Mouse (Mus musculus) CH12.LX (cell line): ENCODE measurements around the gene 4930519G04Rik. TPM values are rescaled to one million over a fixed set of nuclear protein-coding genes. Genes with fewer than 3 reads are reported as not detected.

Experiments used
- DNase-seq: peaks from one replicate; pipeline ENCODE4 v3.0.0-alpha.2; 2013; ENCODE audit errors: extremely low read depth
- H3K27ac ChIP-seq: 2 replicates; pipeline ENCODE4 v1.5.1; 2012; ENCODE audit warnings: low read depth, mild to moderate bottlenecking, control low read depth, moderate library complexity; ENCODE audit not compliant: insufficient read depth
- H3K27me3 ChIP-seq: replicated peaks from 2 replicates; pipeline ENCODE3; 2012; ENCODE audit warnings: inconsistent platforms
- H3K36me3 ChIP-seq, 2 experiments: replicated peaks in 1 of 2; 2 replicates each; pipeline versions ENCODE3 to v1.6.1; 2012; ENCODE audit warnings: inconsistent platforms in 1 of 2, low read length in 1 of 2, mild to moderate bottlenecking in 1 of 2, mixed read lengths in 1 of 2, moderate library complexity in 1 of 2; ENCODE audit not compliant: control insufficient read depth in 1 of 2, insufficient read depth in 1 of 2
- H3K4me1 ChIP-seq, 2 experiments: 2 replicates each; pipeline ENCODE4 v1.6.1; 2012; ENCODE audit warnings: inconsistent platforms in 1 of 2, moderate library complexity in 1 of 2; ENCODE audit not compliant: insufficient read depth in 2 of 2, control insufficient read depth in 1 of 2
- H3K4me2 ChIP-seq: 2 replicates; pipeline ENCODE4 v1.6.1; 2012; ENCODE audit warnings: low read depth, mild to moderate bottlenecking, control low read depth; ENCODE audit not compliant: poor library complexity, insufficient read depth, severe bottlenecking
- H3K4me3 ChIP-seq, 3 experiments: fragments of 150-350 bp in 1 of 3; sonication (generic) in 1 of 3; replicated peaks in 1 of 3; 2 replicates each; pipeline versions ENCODE3 to v1.5.1; 2011 to 2012; ENCODE audit warnings: low read depth in 2 of 3, low read length in 2 of 3, mild to moderate bottlenecking in 2 of 3, moderate library complexity in 2 of 3, control low read depth in 1 of 3, improper control_type of control experiment in 1 of 3, inconsistent platforms in 1 of 3, mixed read lengths in 1 of 3; ENCODE audit not compliant: poor library complexity in 1 of 3
- H3K79me2 ChIP-seq: replicated peaks from 2 replicates; pipeline ENCODE4 v1.6.1; 2012; ENCODE audit warnings: mild to moderate bottlenecking, moderate library complexity; ENCODE audit not compliant: control insufficient read depth, poor library complexity, insufficient read depth, severe bottlenecking; ENCODE audit errors: extremely low read depth
- H3K9ac ChIP-seq: 2 replicates; pipeline ENCODE4 v1.6.1; 2012; ENCODE audit warnings: low read depth, mild to moderate bottlenecking, control low read depth, moderate library complexity; ENCODE audit not compliant: insufficient read depth
- H3K9me3 ChIP-seq: replicated peaks from 2 replicates; pipeline ENCODE3; 2012; ENCODE audit warnings: low read length, inconsistent platforms, mixed read lengths
- BHLHE40 ChIP-seq: IDR thresholded peaks from 2 replicates; pipeline ENCODE4 v1.6.1; 2011; ENCODE audit warnings: mild to moderate bottlenecking, low read depth, low read length, improper control_type of control experiment
- CHD1 ChIP-seq: IDR thresholded peaks from 2 replicates; pipeline ENCODE4 v1.6.1; 2012; ENCODE audit warnings: low read depth, low read length, improper control_type of control experiment, inconsistent platforms
- CHD2 ChIP-seq: IDR thresholded peaks from 2 replicates; pipeline ENCODE4 v1.6.1; 2011; ENCODE audit warnings: low read length, improper control_type of control experiment
- EP300 ChIP-seq: IDR thresholded peaks from 2 replicates; pipeline ENCODE4 v1.6.1; 2011; ENCODE audit warnings: low read length, improper control_type of control experiment
- IRF4 ChIP-seq: IDR thresholded peaks from 2 replicates; pipeline ENCODE4 v1.6.1; 2014; ENCODE audit warnings: low read depth, mild to moderate bottlenecking, inconsistent platforms, low read length, improper control_type of control experiment
- MYC ChIP-seq: IDR thresholded peaks from 2 replicates; pipeline ENCODE4 v1.6.1; 2011; ENCODE audit warnings: low read depth, mild to moderate bottlenecking, improper control_type of control experiment, low read length
- NRF1 ChIP-seq: IDR thresholded peaks from 2 replicates; pipeline ENCODE4 v1.6.1; 2014; ENCODE audit warnings: low read depth, mild to moderate bottlenecking, inconsistent platforms, low read length, improper control_type of control experiment, moderate library complexity
- POLR2A ChIP-seq: IDR thresholded peaks from 2 replicates; pipeline ENCODE4 v1.6.1; 2011; ENCODE audit warnings: low read depth, mild to moderate bottlenecking, improper control_type of control experiment, low read length
- POLR2AphosphoS2 ChIP-seq: IDR thresholded peaks from 2 replicates; pipeline ENCODE4 v1.6.1; 2011; ENCODE audit warnings: low read depth, low read length, improper control_type of control experiment
- USF2 ChIP-seq: conservative IDR thresholded peaks from 2 replicates; pipeline ENCODE4 v1.6.1; 2011; ENCODE audit warnings: low read depth, low read length, improper control_type of control experiment
- ZC3H11A ChIP-seq: IDR thresholded peaks from 2 replicates; pipeline ENCODE4 v1.6.1; 2012; ENCODE audit warnings: low read depth, mild to moderate bottlenecking, inconsistent platforms, low read length, improper control_type of control experiment
- ZKSCAN1 ChIP-seq: IDR thresholded peaks from 2 replicates; pipeline ENCODE4 v1.6.1; 2012; ENCODE audit warnings: low read depth, inconsistent platforms, low read length, improper control_type of control experiment, borderline replicate concordance
- ZMIZ1 ChIP-seq: IDR thresholded peaks from 2 replicates; pipeline ENCODE4 v1.6.1; 2012; ENCODE audit warnings: low read depth, mild to moderate bottlenecking, inconsistent platforms, low read length, improper control_type of control experiment
- ZNF384 ChIP-seq: IDR thresholded peaks from 2 replicates; pipeline ENCODE4 v1.6.1; 2012; ENCODE audit warnings: low read depth, low read length, improper control_type of control experiment, inconsistent platforms
- dilution Hi-C: fragments of 300-500 bp; cut with MboI; formaldehyde crosslinking; loops from 2 replicates; pipeline ENCODE4 v1.14.3; 2020; ENCODE audit warnings: low sequenced_read_pairs; ENCODE audit not compliant: extremely low pct_unique_long_range_greater_than_20kb, extremely low pct_ligation_motif_present
- in situ Hi-C: fragments of 300-500 bp; cut with MboI; formaldehyde crosslinking; loops from 3 replicates; pipeline ENCODE4 v1.14.3; 2019; ENCODE audit warnings: low sequenced_read_pairs, low pct_ligation_motif_present, low pct_unique_long_range_greater_than_20kb, mixed read lengths
- polyA plus RNA-seq: library from polyadenylated mRNA; unstranded; fragments of >175 nt; gene quantifications from 2 replicates; pipeline ENCODE4 v1.2.1, GENCODE M21; 2012; ENCODE audit warnings: low read depth; ENCODE audit not compliant: insufficient read length
- total RNA-seq, 2 experiments: library from RNA; depleted of rRNA; stranded (reverse); fragments of 300-350 nt in 1 of 2; fragments of >200 nt in 1 of 2; gene quantifications; 2 replicates each; pipeline ENCODE4 v1.2.3; 2012 to 2014

The 4930519G04Rik gene
- total and polyA plus RNA-seq, 3 experiments: not detected

GRCm38 (mm10) chr5:114807893-114808292 is 45.6 kb upstream of the 4930519G04Rik start:
- no peak overlapping the region for H3K4me2 ChIP-seq
- no peak overlapping the region for H3K4me3 ChIP-seq
- dilution Hi-C loops (no loop called here), in situ Hi-C loops (no loop called here)
- no peaks in the 10 kb centered on the region for H3K9me3 ChIP-seq
- H3K27ac ChIP-seq: no peak overlapping the region
- TF ChIP-seq POLR2AphosphoS2 (no peak), BHLHE40 (no peak), MYC (no peak), ZNF384 (no peak), IRF4 (no peak), EP300 (no peak)
- no peak for DNase-seq
- no peaks in the 10 kb centered on the region for H3K27me3 ChIP-seq
- peaks cover 5 to 13% of the 10 kb centered on the region in 2 experiments; a peak in 3 of 4 replicates for H3K4me1 ChIP-seq
- H3K9ac ChIP-seq: no peak overlapping the region
- H3K36me3 ChIP-seq: peaks cover 38 to 81% of the 10 kb centered on the region in 2 experiments
- 0 out of 2 replicates have a peak, but pooled peaks cover 2% of the 10 kb centered on the region for H3K79me2 ChIP-seq

DNA sequence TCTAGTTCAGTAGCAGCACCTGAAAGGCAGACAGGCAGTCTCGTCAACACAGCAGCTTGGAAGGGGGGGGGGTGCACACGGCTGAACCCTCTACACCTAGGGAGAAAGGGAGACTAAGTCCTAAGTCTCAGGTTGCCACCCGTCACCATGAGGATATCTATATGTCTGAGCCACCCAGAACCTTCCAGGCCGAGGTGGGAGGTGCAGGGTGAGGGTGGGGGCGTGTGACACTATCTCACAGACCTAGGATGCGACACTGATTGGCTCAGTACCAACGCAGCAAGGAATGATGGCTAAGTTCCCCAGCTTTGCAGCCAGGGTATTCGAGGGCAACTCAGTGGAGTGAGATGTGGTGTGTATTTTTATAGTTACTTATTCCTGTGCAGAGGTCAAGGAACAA is 45.1 kb upstream of the 4930519G04Rik start:
- no peak overlapping the region for H3K4me2 ChIP-seq

GRCm38 (mm10) chr5:114809181-114809756 is 44.2 kb upstream of the 4930519G04Rik start:
- 0 out of 2 replicates have a peak, but pooled peaks cover 2% of the 10 kb centered on the region for H3K79me2 ChIP-seq
- in situ Hi-C loops: no loop called here
- TF ChIP-seq NRF1 (no peak), POLR2A (no peak), USF2 (no peak), ZC3H11A (no peak), ZKSCAN1 (no peak), BHLHE40 (no peak), CHD2 (no peak), ZMIZ1 (no peak)

More for the DNA sequence above, 45.1 kb upstream of the 4930519G04Rik start:
- Histone ChIP-seq H3K79me2 (0 out of 2 replicates have a peak, but pooled peaks cover 2% of the 10 kb centered on the region), H3K27ac (no peak overlapping the region), H3K27me3 (no peaks in the 10 kb centered on the region), H3K9me3 (no peaks in the 10 kb centered on the region), H3K4me1 (peaks cover 5 to 13% of the 10 kb centered on the region in 2 experiments; a peak in 3 of 4 replicates), H3K36me3 (peaks cover 34 to 76% of the 10 kb centered on the region in 2 experiments), H3K4me3 (no peak overlapping the region), H3K9ac (no peak overlapping the region)
- no peak for DNase-seq
- dilution Hi-C loops: no loop called here
- in situ Hi-C loops: no loop called here
- no peak for TF ChIP-seq POLR2AphosphoS2
- no peak for TF ChIP-seq CHD1

More at GRCm38 (mm10) chr5:114809181-114809756, 44.2 kb upstream of the 4930519G04Rik start:
- H3K4me1 ChIP-seq: peaks cover 5 to 13% of the 10 kb centered on the region in 2 experiments; a peak in 3 of 4 replicates
- H3K27me3 ChIP-seq: no peaks in the 10 kb centered on the region
- no peak overlapping the region for H3K9ac ChIP-seq
- no peaks in the 10 kb centered on the region for H3K9me3 ChIP-seq
- H3K4me2 ChIP-seq: no peak overlapping the region
- dilution Hi-C loops: no loop called here
- no peak overlapping the region for H3K27ac ChIP-seq
- DNase-seq: no peak
- H3K4me3 ChIP-seq: no peak overlapping the region
- H3K36me3 ChIP-seq: peaks cover 25 to 67% of the 10 kb centered on the region in 2 experiments
